Mouse (Mus musculus) lung, adult 2 months (tissue): ENCODE data around the gene Zfp667. TPM values are rescaled to one million over a fixed set of nuclear protein-coding genes. Genes with fewer than 3 reads are reported as not detected.
"Not testable (repeated sequence)": the region's sequence is repeated elsewhere in the genome, so short reads cannot be mapped to it uniquely, and the experiment has no call there.

Experiments used
- DNase-seq: peaks from one replicate; pipeline ENCODE4 v3.0.0; 2022
- H3K4me1 ChIP-seq: fragments of 200-500 bp; 2 replicates; pipeline ENCODE4 v1.6.1; 2011; ENCODE audit warnings: low read length; ENCODE audit not compliant: control insufficient read depth, insufficient read depth
- H3K4me3 ChIP-seq: fragments of 200-500 bp; replicated peaks from 2 replicates; pipeline ENCODE3; 2011; ENCODE audit warnings: low read depth, mild to moderate bottlenecking, control low read depth, low read length; ENCODE audit errors: extremely low read depth
- CTCF ChIP-seq: fragments of 200-500 bp; IDR thresholded peaks from 2 replicates; pipeline ENCODE4 v1.5.1; 2011; ENCODE audit warnings: mild to moderate bottlenecking, low read length, control low read depth; ENCODE audit not compliant: insufficient read depth
- POLR2A ChIP-seq: fragments of 200-500 bp; IDR thresholded peaks from 2 replicates; pipeline ENCODE4 v1.6.1; 2011; ENCODE audit warnings: low read depth, mild to moderate bottlenecking, control low read depth, low read length, borderline replicate concordance; ENCODE audit errors: extremely low read depth
- WGBS: fragments of 180-500 bp; shearing (Covaris S2); methylation state at CpG from one replicate; pipeline ENCODE4 v1.1.7; 2018; 5-methylcytosine and 5-hydroxymethylcytosine counted together
- polyA plus RNA-seq: library from polyadenylated mRNA; depleted of rRNA; stranded (reverse); fragments of >200 nt; gene quantifications from 2 replicates; pipeline ENCODE4 v1.2.3, GENCODE M21; 2012

The Zfp667 gene
- polyA plus RNA-seq, 1 experiment: 1.1 TPM

GRCm38 (mm10) chr7:6262120-6262519, 24.3 kb upstream of the Zfp667 start:
- no peak for TF ChIP-seq POLR2A
- no peak for TF ChIP-seq CTCF
- WGBS: 83% methylated on average over 3 of the region's 3 CpGs
- Histone ChIP-seq H3K4me3 (no peak overlapping the region), H3K4me1 (no peaks in the 10 kb centered on the region)
- no peak for DNase-seq

GRCm38 (mm10) chr7:6262984-6263383, 23.4 kb upstream of the Zfp667 start:
- Histone ChIP-seq H3K4me3 (no peak overlapping the region), H3K4me1 (no peaks in the 10 kb centered on the region)
- TF ChIP-seq CTCF (no peak), POLR2A (no peak)
- no peak for DNase-seq
- 70% methylated on average over 4 of the region's 4 CpGs for WGBS

- TF ChIP-seq POLR2A (no peak), CTCF (peak; percentile 49)
- 61% methylated on average over 8 of the region's 8 CpGs for WGBS
- DNase-seq: no peak
- H3K4me1 ChIP-seq: no peaks in the 10 kb centered on the region
- no peak overlapping the region for H3K4me3 ChIP-seq
These were observed 20.7 kb upstream of the Zfp667 start for GRCm38 (mm10) chr7:6265695-6266094.

GRCm38 (mm10) chr7:6277906-6278305, 8.5 kb upstream of the Zfp667 start:
- TF ChIP-seq POLR2A: no peak
- TF ChIP-seq CTCF: no peak
- no peak overlapping the region for H3K4me3 ChIP-seq
- 29% methylated on average over 3 of the region's 3 CpGs for WGBS
- H3K4me1 ChIP-seq: no peaks in the 10 kb centered on the region
- no peak for DNase-seq

GRCm38 (mm10) chr7:6282749-6283148, 3.6 kb upstream of the Zfp667 start:
- DNase-seq: peak; percentile 60
- 0% methylated on average over 1 of the region's 1 CpGs for WGBS
- TF ChIP-seq CTCF (peak; percentile 44), POLR2A (no peak)
- Histone ChIP-seq H3K4me1 (no peaks in the 10 kb centered on the region), H3K4me3 (peak overlapping the region; percentile 51)

GRCm38 (mm10) chr7:6283451-6284075, 2.8 kb upstream of the Zfp667 start:
- H3K4me3 ChIP-seq: peak overlapping the region; percentile 100
- TF ChIP-seq CTCF (peak; percentile 60; the same call in 1 of the 2 replicates), POLR2A (peak; percentile 79; the same call in 1 of the 2 replicates)
- 1% methylated on average over 23 of the region's 23 CpGs for WGBS
- no peaks in the 10 kb centered on the region for H3K4me1 ChIP-seq
- peak; percentile 80 for DNase-seq

GRCm38 (mm10) chr7:6284442-6285012, 1.9 kb upstream of the Zfp667 start:
- TF ChIP-seq CTCF (no peak), POLR2A (no peak)
- no peak overlapping the region for H3K4me3 ChIP-seq
- 79% methylated on average over 4 of the region's 4 CpGs for WGBS
- no peaks in the 10 kb centered on the region for H3K4me1 ChIP-seq
- DNase-seq: no peak

GRCm38 (mm10) chr7:6285366-6285765, 1.0 kb upstream of the Zfp667 start:
- TF ChIP-seq CTCF: no peak
- no peak for TF ChIP-seq POLR2A
- H3K4me3 ChIP-seq: no peak overlapping the region
- H3K4me1 ChIP-seq: no peaks in the 10 kb centered on the region
- WGBS: 73% methylated on average over 6 of the region's 6 CpGs
- DNase-seq: no peak

- TF ChIP-seq CTCF (no peak), POLR2A (no peak)
- H3K4me3 ChIP-seq: peak overlapping the region; percentile 83
- WGBS: 24% methylated on average over 15 of the region's 15 CpGs
- H3K4me1 ChIP-seq: no peaks in the 10 kb centered on the region
- DNase-seq: no peak
These were observed 647 bp downstream of the Zfp667 start for GRCm38 (mm10) chr7:6286921-6287531.

- not testable (repeated sequence) for DNase-seq, H3K4me3 ChIP-seq, H3K4me1 ChIP-seq
- WGBS: 83% methylated on average over 6 of the region's 6 CpGs
These were observed 4.7 kb downstream of the Zfp667 start for GRCm38 (mm10) chr7:6291121-6291520.

- not testable (repeated sequence) for H3K4me1 ChIP-seq, DNase-seq, H3K4me3 ChIP-seq
- 69% methylated on average over 11 of the region's 11 CpGs for WGBS
These were observed 14.4 kb downstream of the Zfp667 start for GRCm38 (mm10) chr7:6300796-6301195.
